Mouse (Mus musculus) heart, adult 2 months (tissue): ENCODE measurements around the gene 1700017N19Rik.

ENCODE experiments used
- CTCF ChIP-seq: fragments of 200-600 bp; IDR thresholded peaks from 2 replicates; pipeline ENCODE4 v1.8.1; 2022; ENCODE audit warnings: antibody characterized with exemption, mild to moderate bottlenecking, moderate library complexity
- POLR2A ChIP-seq: fragments of 200-500 bp; IDR thresholded peaks from 2 replicates; pipeline ENCODE4 v1.6.1; 2011; ENCODE audit warnings: mild to moderate bottlenecking, low read depth, low read length, control low read depth; ENCODE audit not compliant: insufficient read depth

- TF ChIP-seq CTCF (no peak), POLR2A (no peak)
These were observed 29.2 kb downstream of the 1700017N19Rik start for GRCm38 (mm10) chr10:100619474-100619873.
